Mouse (Mus musculus): ENCODE data around the gene Ube2l6.

Ube2l6 gene

DNA sequence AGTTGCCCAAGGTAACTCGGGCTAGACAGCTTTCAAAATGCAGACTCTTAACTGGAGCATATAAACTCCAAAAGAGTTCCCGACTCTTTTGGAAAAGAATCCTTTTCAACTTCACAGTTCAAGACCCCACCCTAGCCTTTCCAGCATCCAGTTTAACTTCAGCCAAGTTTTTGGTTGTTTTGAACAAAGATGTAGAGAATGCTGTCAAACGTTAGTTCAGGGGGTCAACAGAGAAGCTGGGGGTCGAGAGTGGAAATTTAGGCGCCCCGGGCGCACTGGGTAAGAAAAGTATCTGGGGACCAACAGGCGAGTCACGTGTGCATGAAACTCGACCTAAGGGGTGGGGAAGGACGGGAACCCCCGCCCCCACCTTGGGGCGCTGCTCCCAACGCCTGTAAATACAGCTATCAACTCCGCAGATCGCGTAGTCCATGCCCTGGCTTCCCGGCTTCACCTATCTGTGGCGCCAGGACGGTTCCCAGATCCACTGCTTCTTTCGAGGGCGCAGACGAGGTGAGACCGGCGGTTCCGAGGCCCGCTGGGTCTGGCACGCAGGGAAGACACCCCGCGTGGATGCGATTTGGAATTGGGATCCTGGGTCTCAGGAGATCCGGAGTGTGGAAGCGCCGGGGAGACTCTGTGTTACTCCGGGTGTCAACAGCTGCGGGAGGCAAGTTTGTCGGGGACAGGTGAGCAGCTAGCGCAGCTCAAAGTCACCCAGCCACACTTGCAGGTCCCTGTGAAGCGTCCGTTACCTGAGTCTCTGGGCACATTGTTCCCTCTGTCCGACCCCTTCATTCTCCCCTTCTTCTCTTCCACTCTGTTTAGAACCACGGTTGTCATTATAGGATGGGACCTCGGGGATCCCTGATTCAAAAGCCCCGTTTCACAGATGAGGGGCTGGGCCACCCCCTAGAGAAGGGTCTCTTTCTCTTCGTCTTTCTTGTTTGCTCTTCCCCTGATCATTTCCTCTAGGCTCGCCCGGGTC is 40.7 kb downstream of the Ube2l6 start:
- DNase-seq, result peak; percentile 13

DNA sequence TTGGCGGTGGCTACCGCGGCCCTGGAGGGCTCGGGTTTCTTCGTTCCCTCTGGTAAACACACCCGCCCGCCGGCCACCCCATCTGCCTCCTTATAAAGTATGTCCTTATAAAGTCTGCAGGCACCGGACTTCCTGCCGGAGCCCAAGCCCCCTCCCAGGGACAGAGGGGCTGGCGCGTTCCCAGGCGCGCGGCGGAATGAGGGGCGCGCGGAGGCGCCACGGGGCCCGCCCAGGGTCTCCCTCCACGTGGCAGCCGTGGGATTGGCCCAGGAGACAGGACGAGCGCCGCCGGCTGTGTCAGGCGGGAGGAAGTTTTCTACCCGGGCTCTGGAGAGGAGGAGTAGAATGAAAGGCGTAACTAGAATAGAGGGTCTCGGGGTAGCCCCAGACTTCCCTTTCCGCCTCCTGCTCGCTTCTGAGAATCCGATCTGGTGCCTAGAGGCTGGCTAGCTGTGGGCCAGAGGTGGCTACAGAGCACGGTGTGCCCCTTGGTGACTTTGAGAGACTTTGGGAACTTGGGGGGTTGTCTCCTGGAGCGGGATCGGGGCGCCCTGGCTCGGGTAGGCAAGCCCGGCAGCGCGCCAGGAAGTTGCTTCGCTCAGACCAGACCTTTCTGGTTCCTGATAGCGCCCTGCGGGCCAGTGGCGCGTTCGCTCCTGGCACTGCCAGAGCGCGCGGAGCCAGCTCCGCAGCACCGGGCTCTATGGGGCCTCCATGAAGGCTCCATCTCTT is 41.6 kb downstream of the Ube2l6 start:
- peak; percentile 59 for DNase-seq

DNA sequence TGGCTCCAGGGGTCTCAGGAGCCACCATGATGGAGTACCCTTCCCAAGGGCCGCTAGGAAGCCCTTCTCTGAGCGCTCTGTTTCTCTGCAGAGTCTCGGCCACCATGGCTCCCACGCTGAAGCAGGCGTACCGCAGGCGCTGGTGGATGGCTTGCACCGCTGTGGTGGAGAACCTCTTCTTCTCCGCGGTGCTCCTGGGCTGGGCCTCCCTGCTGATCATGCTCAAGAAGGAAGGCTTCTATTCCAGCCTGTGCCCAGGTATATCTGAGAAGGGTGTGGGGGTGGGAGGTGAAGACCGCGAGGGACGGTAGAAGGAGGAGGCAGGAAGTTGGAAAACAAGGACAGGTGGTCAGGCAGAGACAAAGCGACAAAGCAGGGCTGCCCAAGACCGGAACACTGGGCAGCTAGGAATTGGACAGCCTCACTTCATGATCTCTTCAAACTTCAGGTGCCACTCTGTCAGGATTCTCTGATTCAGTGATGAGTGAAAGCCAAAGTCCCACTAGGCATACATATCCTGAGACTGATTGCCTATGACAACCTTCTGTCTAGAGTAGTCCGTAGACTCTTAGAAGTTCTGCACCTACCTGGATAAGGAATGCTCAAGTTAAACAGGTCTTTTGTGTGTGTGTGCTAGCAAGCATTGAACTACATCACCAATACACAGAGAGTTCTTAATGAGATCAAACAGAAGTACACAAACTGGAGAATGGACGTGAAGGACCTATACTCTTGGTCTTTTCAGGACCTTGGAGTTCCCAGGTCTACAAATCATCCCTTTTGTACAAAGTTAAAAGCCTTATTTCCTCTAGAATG is 42.3 kb downstream of the Ube2l6 start:
- no peak for DNase-seq

DNA sequence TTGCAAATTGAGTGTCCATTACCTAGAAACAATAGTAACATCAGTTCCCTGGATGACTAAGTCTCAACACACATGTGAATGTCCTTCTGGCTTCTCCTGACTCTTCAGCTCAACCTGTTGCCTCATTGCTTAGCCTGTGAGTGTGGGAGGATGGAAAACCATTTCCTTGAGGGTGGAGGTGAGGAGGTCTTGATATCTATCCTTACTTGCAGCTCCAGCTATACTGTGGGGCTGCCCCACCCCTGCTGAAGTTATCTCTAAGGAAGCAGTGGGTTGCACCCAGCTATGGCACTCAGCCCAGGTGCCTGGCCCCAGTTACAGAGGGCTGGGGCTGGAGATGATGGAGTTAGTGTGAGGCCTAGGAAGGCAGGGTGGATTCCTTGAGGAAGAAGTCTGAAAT is 43.3 kb downstream of the Ube2l6 start:
- peak; percentile 17 for DNase-seq

DNA sequence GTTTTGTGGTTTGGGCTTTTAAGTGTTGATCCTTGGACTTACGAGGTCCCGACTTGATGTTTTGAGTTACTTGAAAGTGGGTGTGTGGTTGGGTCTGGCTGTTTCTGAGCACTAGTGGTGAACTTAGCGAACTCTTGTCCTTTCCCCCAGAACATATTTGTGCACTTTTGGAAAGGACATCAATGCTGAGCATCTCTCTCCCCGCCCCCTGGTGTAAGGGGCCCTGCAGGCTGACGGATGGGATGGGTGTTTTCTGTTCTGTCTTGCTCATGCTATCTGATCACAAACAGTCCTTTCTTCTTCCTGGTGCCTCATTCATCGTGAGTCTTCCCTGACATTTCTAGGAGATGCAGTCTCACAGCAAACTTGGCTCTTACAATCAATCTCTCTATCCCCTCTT is 45.0 kb downstream of the Ube2l6 start:
- DNase-seq, result no peak

DNA sequence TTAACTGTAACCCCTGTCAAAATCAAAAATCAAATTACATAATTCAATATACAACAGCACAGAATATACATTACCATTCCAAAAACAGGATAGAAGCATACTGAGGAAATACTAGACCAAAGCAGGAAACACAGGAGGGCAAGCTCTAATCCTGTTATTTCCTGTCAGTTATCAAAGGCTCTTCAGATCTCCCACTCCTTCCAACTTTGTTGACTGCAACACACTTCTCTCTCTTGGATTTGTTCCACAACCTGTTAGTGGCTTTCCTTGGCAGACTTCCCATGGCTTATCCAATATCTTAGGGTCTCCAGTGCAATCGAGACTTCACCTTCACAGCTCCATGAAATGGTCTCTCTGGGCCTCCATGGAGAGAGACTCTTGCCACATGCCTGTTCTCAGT is 46.6 kb downstream of the Ube2l6 start:
- no peak for DNase-seq

DNA sequence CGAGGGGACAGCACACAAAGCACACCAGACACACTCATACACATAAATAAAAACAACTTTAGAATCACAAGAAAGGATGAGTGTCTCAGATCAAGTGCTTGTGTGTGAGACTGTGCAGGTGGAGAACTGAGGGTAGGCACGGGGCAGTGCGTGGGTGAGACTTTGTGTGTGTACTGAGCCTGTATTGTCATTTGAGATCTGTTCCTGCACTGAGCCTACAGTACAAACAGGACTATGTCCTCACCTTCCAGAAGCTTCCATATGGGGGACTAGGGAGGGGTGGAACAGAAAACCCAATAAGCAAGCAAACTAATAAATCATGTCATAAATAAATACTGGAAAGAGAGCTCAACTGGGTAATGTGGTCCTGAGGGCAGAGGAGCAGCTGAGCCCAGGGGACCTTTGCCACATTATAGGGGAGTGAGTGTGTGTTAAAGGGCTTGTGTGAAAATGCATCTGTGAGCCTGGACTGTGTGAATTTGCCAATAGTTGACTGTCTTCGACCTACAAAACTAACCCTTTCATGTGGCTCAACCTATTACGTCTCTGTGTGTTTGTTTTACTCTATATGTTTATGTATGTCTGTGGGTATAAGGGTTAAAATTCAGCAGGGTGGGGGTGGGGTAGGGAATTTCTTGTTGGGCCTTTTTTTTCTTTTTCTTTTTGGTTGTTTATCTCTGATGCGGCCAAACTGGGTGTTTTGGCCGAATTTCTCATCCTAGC is 51.9 kb downstream of the Ube2l6 start:
- DNase-seq, result no peak

DNA sequence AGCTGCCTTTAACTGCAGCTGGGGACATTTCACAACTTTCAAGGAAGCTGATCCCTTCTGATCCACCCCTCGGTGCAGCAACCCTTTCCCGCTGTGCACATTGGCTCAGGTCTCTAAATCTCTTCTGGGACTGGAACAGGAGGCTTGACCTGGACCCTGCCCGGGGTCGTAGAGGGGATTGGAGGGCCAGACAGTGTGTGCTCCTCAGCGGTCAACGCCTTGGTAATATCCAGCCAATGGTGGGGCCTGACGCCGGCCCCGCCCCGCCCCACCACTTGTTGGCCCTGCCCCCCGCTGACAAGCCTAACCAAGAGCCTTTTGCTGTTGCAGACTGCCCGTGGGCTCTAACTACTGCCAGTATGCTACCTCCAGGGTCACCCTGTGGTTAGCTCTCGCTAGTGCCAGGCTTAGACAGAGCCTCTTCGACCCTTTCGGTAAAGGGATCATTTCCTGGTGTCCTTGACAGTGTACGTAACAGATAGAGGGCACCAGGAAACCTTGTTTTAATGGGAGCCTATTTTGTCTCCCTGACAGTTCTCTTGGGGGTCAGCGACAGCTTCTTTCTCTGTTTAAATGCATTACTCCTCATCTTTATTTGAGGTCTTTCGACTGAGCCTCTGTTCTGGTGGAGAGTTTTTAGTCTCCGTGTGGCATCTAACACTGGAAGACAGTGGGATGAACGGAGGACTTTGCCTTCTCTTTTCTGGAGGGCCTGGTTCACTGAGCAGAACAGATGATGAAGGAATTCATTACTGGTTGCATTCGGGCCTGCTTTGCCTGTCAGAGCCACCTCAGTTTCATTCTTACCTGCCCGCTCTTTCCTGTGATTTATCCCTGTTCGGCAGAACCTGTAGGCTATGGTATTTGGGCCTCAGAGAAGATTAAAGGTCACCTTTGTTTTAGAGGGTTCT is 52.8 kb downstream of the Ube2l6 start:
- DNase-seq, result peak; percentile 73

DNA sequence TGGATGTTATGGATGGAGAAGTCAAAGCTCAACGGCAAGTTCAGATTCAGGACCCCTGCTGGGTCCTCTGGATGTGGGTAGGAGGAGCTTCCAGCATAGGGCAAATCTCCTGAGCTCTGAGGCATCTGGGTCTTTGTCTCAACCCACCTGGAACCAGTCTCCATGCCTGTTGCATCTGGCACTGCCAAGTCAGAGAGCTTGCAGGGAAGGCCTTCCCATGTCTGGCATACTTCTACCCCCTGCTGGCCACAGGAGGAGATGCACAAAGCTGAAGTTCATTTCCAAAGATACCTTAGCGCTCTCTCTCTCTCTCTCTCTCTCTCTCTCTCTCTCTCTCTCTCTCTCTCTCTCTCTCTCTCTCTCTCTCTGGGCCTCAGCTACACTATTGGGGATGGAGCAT is 57.1 kb downstream of the Ube2l6 start:
- DNase-seq, result peak; percentile 72

DNA sequence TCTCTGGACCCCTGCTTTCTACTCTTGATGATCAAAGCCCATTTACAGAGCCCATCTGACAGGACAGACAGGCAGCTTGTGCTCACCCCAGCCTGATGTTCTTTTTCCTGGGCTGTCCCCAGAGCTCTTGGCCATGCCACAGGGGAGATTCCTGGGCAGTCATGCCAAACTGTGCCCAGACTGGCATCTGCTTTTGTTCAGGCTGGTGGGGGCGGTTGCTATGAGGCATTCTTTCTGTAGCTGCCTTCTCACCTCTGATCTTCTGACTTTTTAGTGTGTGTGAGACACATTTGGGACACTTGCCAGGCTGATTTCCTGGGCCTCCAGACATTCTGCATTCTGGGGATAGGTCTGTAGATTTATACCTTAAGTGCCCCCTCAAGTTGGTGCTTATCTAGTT is 59.9 kb downstream of the Ube2l6 start:
- DNase-seq, result no peak
